Mouse (Mus musculus): ENCODE results near the gene Dab1. TPM values are rescaled to one million over a fixed set of nuclear protein-coding genes. Genes with fewer than 3 reads are reported as not detected.

The Dab1 gene
- polyA plus RNA-seq, 1 experiment from 2014 or later: 0.30 TPM

GRCm38 (mm10) chr4:104458726-104459125 lies 839.6 kb downstream of the Dab1 start:
- H3K4me3 ChIP-seq (replicated peaks): no peak overlapping the region
- DNase-seq (no peak), ATAC-seq (ENCODE audit: low read depth) (no peak)
- H3K4me2 ChIP-seq: no peak overlapping the region
- H3K4me1 ChIP-seq (replicated peaks): no peaks in the 10 kb centered on the region
- H3K27me3 ChIP-seq: no peaks in the 10 kb centered on the region
- no peak overlapping the region for H3K9ac ChIP-seq
- H3K27ac ChIP-seq: no peak overlapping the region
- no peaks in the 10 kb centered on the region for H3K9me3 ChIP-seq (replicated peaks)
- WGBS (ENCODE audit: insufficient replicate concordance): 54% methylated on average over 5 of the region's 5 CpGs
- no peaks in the 10 kb centered on the region for H3K36me3 ChIP-seq

DNA sequence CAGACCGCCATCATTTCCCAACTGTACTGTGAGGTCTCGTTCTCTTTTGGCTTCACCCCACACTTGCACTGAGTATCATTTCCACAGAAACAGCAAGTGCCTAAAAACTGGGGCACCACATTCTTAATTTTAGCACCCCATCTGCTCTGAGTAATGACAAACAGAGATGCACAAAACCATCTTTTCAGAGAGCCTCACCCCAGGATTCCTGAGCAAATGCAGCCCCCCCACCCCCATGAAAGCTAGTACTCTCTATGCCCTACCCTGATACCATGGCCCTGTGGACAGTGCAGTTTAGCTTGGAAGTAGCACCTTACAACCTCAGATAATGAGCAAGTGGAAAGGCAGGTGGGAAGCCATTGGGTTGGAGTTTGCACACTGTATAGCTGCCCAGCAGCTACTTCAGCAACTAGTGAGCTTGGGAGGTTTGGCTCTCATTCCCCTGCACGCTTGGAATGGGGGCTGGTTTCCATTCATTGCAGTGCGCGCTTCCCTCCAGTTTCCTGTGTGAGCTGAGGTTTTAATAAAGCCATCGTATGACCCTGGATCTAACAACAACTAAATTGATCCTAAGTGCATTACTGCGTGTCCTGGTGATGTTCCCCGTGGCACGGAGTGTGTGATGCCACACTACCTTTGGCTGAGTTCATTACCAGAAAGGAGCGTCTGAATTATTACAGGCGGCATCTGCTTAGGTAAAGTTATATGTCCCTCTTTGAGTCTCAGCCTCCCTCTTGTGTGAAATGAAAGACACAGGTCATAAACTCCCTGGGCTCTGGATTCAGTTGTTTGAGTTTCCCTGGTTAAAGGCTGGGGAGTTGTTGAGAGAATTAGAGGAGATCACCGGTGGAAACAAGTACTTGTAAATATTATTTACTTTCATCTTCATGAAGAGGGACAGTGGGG lies 842.2 kb downstream of the Dab1 start:
- H3K4me3 ChIP-seq (replicated peaks): no peak overlapping the region
- no peaks in the 10 kb centered on the region for H3K27me3 ChIP-seq
- H3K36me3 ChIP-seq: no peaks in the 10 kb centered on the region
- no peak overlapping the region for H3K27ac ChIP-seq
- ATAC-seq (ENCODE audit: low read depth) (no peak), DNase-seq (no peak)
- H3K4me2 ChIP-seq: no peak overlapping the region
- no peaks in the 10 kb centered on the region for H3K4me1 ChIP-seq (replicated peaks)
- 73% methylated on average over 12 of the region's 12 CpGs for WGBS (ENCODE audit: insufficient replicate concordance)
- H3K9me3 ChIP-seq (replicated peaks): no peaks in the 10 kb centered on the region
- no peak overlapping the region for H3K9ac ChIP-seq

DNA sequence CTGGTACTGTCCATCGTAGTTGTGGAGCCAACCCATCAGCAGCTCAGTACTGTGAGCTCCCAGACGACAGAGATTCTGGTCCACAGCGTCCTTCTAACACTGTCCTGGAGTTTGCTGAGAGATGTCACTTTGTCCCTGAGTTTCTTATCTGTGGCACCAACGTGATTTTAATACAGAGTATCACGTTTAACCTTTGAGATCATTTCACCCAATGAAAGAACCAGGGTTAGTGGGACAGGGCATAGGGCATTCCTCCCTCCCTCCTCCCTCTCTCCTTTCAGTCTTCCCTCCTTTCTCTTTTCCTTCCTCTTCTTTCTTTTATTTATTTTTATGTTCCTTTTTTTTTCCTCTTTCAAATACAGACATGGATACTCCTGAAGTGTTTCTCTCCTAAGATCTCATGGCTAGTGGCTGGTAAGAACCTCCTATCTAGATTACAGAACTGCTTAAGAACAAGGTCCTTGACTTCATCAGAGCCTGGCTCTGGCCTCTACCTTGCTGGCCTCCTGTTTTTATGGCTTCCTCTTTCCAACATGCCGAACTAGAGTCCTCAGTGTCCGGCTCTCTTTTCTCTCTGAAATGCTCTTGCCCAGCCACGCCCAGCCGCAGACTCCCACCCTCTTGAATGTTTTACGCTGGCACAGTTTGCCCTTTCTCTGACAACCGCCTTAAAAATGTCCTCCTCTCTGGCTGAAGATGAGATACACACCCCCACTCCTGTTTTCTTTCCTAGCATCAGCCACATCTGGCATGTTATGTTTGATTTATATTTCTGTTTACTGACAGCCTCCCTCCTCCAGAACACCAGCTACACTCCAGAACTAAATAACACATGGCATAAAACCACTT lies 844.0 kb downstream of the Dab1 start:
- H3K36me3 ChIP-seq: no peaks in the 10 kb centered on the region
- H3K4me1 ChIP-seq (replicated peaks): no peaks in the 10 kb centered on the region
- no peak overlapping the region for H3K9ac ChIP-seq
- WGBS (ENCODE audit: insufficient replicate concordance): 59% methylated on average over 11 of the region's 11 CpGs
- H3K4me2 ChIP-seq: no peak overlapping the region
- H3K4me3 ChIP-seq (replicated peaks): no peak overlapping the region
- no peak for ATAC-seq (ENCODE audit: low read depth)
- no peak for DNase-seq
- no peak overlapping the region for H3K27ac ChIP-seq
- H3K27me3 ChIP-seq: no peaks in the 10 kb centered on the region
- no peaks in the 10 kb centered on the region for H3K9me3 ChIP-seq (replicated peaks)

- no peak overlapping the region for H3K27ac ChIP-seq
- WGBS (ENCODE audit: insufficient replicate concordance): 72% methylated on average over 7 of the region's 7 CpGs
- H3K9me3 ChIP-seq (replicated peaks): no peaks in the 10 kb centered on the region
- no peak overlapping the region for H3K4me2 ChIP-seq
- no peaks in the 10 kb centered on the region for H3K27me3 ChIP-seq
- no peaks in the 10 kb centered on the region for H3K36me3 ChIP-seq
- no peak overlapping the region for H3K9ac ChIP-seq
- ATAC-seq (ENCODE audit: low read depth) (no peak), DNase-seq (no peak)
- H3K4me1 ChIP-seq (replicated peaks): no peaks in the 10 kb centered on the region
- H3K4me3 ChIP-seq (replicated peaks): no peak overlapping the region
Observed at GRCm38 (mm10) chr4:104463781-104464170, 844.6 kb downstream of the Dab1 start.

DNA sequence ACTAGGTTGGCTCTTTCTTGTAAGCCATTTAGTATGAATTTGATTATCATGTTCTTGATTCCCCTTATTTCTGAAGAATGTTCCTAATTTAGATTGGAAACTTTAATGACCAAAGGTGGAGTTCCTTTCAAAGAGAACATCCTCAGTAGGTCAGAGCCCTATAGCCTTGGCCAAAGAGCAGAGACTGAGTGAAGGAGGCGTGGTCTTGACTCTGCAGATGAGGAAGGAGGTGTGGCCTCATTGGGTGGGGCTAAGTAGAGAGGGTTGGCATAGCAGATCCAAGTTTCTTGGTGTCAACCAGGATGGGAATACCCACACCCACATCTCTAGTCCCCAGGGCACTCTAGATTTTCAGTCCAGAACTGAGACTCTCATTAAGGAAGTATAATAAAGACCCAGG lies 846.4 kb downstream of the Dab1 start:
- Histone ChIP-seq H3K36me3 (no peaks in the 10 kb centered on the region), H3K4me3 (replicated peaks) (no peak overlapping the region), H3K4me2 (no peak overlapping the region), H3K27ac (no peak overlapping the region), H3K9me3 (replicated peaks) (no peaks in the 10 kb centered on the region), H3K9ac (no peak overlapping the region), H3K27me3 (no peaks in the 10 kb centered on the region), H3K4me1 (replicated peaks) (no peaks in the 10 kb centered on the region)
- no peak for DNase-seq
- no peak for ATAC-seq (ENCODE audit: low read depth)
- 67% methylated on average over 1 of the region's 1 CpGs for WGBS (ENCODE audit: insufficient replicate concordance)

- Histone ChIP-seq H3K4me3 (replicated peaks) (no peak overlapping the region), H3K27me3 (no peaks in the 10 kb centered on the region), H3K9me3 (replicated peaks) (no peaks in the 10 kb centered on the region), H3K4me2 (no peak overlapping the region), H3K4me1 (replicated peaks) (no peaks in the 10 kb centered on the region), H3K27ac (no peak overlapping the region), H3K9ac (no peak overlapping the region), H3K36me3 (no peaks in the 10 kb centered on the region)
- DNase-seq: no peak
- 65% methylated on average over 3 of the region's 3 CpGs for WGBS (ENCODE audit: insufficient replicate concordance)
- ATAC-seq (ENCODE audit: low read depth): no peak
Observed at GRCm38 (mm10) chr4:104468666-104469065, 849.5 kb downstream of the Dab1 start.

- Histone ChIP-seq H3K4me3 (replicated peaks) (no peak overlapping the region), H3K9me3 (replicated peaks) (no peaks in the 10 kb centered on the region), H3K27me3 (no peaks in the 10 kb centered on the region), H3K27ac (no peak overlapping the region), H3K4me2 (no peak overlapping the region), H3K36me3 (no peaks in the 10 kb centered on the region), H3K9ac (no peak overlapping the region), H3K4me1 (replicated peaks) (no peaks in the 10 kb centered on the region)
- 59% methylated on average over 4 of the region's 4 CpGs for WGBS (ENCODE audit: insufficient replicate concordance)
- ATAC-seq (ENCODE audit: low read depth) (no peak), DNase-seq (no peak)
Observed at GRCm38 (mm10) chr4:104472915-104473314, 853.8 kb downstream of the Dab1 start.

DNA sequence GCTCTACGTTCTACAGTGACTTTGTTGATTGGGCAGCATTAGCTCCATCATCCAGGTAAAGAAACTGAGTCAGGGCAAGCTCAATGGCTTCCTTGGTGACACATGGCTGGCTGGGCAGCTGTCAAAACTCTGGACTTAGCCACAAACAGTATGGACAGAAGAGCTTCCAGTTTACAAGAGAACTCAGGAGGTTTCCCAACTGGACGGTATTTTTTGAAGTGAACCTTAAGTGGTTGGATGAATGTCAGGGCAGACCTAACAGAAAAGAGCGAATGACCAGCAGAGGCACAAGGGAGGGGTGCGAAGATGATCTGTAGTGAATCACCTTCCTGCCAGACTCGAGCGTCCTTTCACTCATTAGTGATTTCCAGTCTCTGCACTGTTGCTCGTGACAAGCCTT lies 857.7 kb downstream of the Dab1 start:
- 71% methylated on average over 7 of the region's 7 CpGs for WGBS (ENCODE audit: insufficient replicate concordance)
- ATAC-seq (ENCODE audit: low read depth) (no peak), DNase-seq (no peak)
- Histone ChIP-seq H3K4me1 (replicated peaks) (no peaks in the 10 kb centered on the region), H3K9ac (no peak overlapping the region), H3K9me3 (replicated peaks) (no peaks in the 10 kb centered on the region), H3K4me2 (no peak overlapping the region), H3K36me3 (no peaks in the 10 kb centered on the region), H3K4me3 (replicated peaks) (no peak overlapping the region), H3K27ac (no peak overlapping the region), H3K27me3 (no peaks in the 10 kb centered on the region)

GRCm38 (mm10) chr4:104483948-104484347 lies 864.8 kb downstream of the Dab1 start:
- no peaks in the 10 kb centered on the region for H3K9me3 ChIP-seq (replicated peaks)
- H3K36me3 ChIP-seq: no peaks in the 10 kb centered on the region
- DNase-seq (no peak), ATAC-seq (ENCODE audit: low read depth) (no peak)
- no peaks in the 10 kb centered on the region for H3K27me3 ChIP-seq
- WGBS (ENCODE audit: insufficient replicate concordance): 80% methylated on average over 1 of the region's 1 CpGs
- H3K4me2 ChIP-seq: no peak overlapping the region
- no peak overlapping the region for H3K9ac ChIP-seq
- no peak overlapping the region for H3K4me3 ChIP-seq (replicated peaks)
- no peaks in the 10 kb centered on the region for H3K4me1 ChIP-seq (replicated peaks)
- H3K27ac ChIP-seq: no peak overlapping the region

DNA sequence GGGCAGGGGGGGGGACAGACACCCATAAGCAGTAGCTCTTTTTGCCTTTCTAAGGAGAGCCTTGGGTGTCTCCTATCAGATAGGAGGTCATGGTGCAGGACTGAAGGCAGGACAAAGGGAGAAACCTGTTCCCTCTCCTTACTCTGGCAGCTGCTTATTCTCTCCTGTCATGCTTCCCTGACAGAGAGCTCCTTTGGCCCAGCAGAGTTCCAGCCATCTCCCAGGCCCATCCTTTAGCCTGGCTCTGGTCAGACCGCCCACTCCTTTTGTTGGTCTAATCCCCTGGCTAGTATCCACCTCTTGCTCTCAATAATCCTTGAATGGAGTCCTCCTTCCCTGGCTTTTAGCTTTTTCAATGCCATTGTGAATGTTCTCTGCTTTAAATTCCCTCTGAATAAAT lies 878.1 kb downstream of the Dab1 start:
- no peak overlapping the region for H3K9ac ChIP-seq
- no peaks in the 10 kb centered on the region for H3K36me3 ChIP-seq
- no peaks in the 10 kb centered on the region; the same call in 1 of the 2 replicates for H3K4me1 ChIP-seq (replicated peaks)
- ATAC-seq (ENCODE audit: low read depth): no peak
- H3K27ac ChIP-seq: no peak overlapping the region
- H3K4me2 ChIP-seq: no peak overlapping the region
- no peaks in the 10 kb centered on the region for H3K9me3 ChIP-seq (replicated peaks)
- 65% methylated on average over 1 of the region's 1 CpGs for WGBS (ENCODE audit: insufficient replicate concordance)
- H3K4me3 ChIP-seq (replicated peaks): no peak overlapping the region
- no peak for DNase-seq
- no peaks in the 10 kb centered on the region for H3K27me3 ChIP-seq

DNA sequence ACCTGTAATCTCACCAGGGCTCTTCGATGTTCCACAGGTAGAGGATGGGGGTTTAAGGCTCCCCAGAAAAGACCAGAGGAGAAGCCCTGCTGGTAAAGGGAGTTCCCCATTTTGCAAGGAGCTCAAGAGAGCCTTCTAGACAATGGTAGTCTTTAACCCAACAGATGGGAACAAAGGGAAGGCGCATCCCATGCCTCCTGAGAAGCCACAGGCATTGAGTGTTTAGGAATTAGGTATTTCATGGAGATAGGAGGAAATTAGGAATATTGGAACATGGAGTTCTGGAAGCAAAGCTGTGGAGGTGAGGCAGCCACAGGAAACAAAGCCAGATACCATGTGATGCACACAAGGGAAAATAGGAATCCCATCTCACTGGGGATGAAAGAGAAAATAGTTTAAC lies 881.0 kb downstream of the Dab1 start:
- no peak overlapping the region for H3K27ac ChIP-seq
- no peak for ATAC-seq (ENCODE audit: low read depth)
- no peak for DNase-seq
- no peaks in the 10 kb centered on the region for H3K9me3 ChIP-seq (replicated peaks)
- 58% methylated on average over 2 of the region's 2 CpGs for WGBS (ENCODE audit: insufficient replicate concordance)
- no peaks in the 10 kb centered on the region for H3K27me3 ChIP-seq
- H3K9ac ChIP-seq: no peak overlapping the region
- no peaks in the 10 kb centered on the region; the same call in 1 of the 2 replicates for H3K4me1 ChIP-seq (replicated peaks)
- no peak overlapping the region for H3K4me2 ChIP-seq
- H3K36me3 ChIP-seq: no peaks in the 10 kb centered on the region
- no peak overlapping the region for H3K4me3 ChIP-seq (replicated peaks)

Measured in liver, embryonic 13.5 days (tissue).